Mouse (Mus musculus): ENCODE measurements around the gene 4430402I18Rik.
"Not testable (repeated sequence)": the region's sequence is repeated elsewhere in the genome, so short reads cannot be mapped to it uniquely, and the experiment has no call there.

4430402I18Rik gene

DNA sequence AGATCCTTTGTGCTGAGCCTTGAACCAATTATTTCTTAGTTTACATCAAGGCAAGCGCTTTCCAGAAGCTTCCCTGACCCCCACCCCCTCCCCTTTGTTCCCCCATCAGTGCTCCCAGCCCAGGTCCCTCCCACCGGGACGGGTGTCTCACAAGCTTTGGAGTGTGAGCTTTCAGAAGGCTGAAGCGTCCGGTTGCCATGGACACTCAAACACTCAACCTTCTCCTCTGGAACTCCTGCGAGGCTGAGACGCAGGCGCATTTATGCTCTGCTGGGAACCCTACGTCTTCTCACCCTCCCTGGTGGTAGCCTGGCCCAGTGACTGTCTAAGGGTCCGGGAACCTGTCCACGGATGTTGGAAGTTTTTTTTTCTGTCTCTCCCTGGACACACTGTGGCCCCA is at the start of gene 4430402I18Rik:
Gene 4430402I18Rik, minus strand, starts transcription at position 149 of the 400 bp plus-strand sequence.
- no peak for DNase-seq

DNA sequence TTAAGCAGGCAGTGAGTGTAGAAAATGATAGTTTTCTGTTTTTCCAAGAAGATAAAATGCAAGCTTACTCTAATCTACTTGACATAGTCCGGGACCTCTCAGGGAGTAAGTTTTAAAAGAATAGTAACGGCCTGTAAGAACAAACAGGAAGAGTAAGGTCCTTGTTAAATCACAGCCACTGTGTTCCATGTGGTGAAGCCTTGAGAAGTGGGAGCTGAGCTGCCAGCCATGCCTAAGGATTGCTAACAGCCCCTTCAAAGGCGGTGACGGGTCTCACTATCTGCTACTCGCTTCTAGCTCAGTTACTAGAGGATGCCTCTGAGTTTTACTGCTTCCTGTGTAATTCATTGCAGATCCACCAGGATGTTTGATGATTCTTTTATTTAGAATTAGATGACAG is 49.2 kb upstream of the 4430402I18Rik start:
- no peak for DNase-seq

DNA sequence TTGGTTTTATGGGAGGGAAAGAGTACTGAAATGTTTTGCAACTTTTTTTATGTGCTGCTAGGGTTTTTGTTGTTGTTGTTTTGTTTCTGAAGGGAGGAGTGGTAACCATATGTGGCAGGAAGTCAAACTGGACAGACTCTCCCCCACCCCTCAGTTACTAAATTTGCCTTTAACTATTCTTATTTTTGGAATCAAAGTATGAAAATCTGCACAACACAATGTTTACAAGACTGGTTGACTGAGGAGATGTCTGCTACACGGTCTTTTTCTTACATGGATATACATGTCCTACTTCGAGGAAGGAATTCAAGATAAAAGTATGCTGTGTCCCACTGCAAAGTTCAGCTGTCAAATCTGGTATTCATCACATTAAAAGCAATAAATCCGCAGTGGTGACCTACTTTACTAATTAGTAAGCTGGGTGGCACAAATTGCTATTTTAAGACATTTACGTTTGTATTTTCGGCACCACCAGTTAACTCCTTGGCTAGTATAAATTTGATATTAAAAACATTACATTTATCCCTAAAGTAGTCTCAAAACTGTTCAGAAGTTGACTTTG is 48.7 kb upstream of the 4430402I18Rik start:
- DNase-seq = no peak

DNA sequence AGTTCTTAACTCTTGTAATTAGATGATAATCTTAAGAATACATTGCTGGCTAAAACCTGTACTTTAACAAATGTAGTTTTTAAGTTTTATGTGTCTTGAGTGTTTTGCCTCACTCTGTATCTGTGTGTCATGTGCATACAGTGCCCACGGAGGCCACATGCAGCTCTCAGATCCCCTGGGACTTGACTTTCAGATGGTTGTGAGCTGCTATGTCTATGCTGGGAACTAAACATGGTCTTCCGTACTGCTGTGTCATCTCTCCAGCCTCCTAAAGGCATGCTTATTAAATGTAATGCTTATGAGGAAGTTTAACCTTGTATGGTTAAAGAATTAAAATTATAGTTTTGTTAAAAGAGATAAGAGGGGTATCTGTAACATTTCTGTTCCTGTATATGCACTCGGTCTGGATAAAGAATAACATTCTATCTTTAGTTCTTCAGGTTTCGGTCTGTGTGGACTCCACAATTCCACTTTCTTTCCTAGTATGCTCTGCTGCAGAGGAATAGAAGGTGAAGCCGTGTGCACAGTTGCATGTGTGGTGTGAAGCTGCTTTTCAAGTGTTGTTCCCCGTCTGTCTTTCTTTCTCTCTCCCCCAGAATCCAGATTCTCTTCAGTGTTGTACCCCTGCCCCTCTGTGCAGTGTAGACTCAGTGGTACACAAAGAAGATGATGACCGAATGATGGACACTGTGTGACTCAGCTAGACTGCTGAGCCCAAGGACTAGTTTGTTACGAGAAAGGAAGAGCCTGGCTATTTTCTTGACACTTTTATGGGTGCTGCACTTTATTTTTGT is 48.0 kb upstream of the 4430402I18Rik start:
- DNase-seq = no peak

DNA sequence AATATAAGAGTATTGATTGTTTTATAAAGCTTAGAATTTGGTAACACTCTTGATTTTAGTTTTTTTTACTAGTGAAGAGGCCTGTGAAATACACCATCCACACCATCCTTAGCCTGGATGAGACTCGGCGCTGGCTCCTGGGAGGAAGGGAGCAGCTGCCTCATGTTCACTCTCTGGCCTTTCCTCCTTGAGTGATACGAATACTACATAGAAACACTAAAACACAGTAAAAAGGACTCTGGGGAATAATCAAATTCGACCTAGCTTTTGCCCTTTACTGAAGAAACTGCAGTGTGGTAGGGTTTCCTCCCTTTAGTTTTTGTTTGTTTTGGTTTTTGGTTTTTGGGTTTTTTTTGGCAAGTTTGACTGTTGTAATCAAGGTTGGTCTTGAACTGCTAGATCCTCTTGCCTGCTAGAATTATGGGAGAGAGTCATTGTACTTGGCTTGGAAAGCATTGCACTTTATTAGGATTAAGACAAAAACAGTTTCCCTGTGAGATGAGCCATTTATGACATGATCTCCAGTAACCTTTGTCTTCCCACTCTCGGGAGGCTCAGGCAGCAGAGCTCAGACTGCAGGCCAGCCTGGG is 47.0 kb upstream of the 4430402I18Rik start:
- no peak for DNase-seq

DNA sequence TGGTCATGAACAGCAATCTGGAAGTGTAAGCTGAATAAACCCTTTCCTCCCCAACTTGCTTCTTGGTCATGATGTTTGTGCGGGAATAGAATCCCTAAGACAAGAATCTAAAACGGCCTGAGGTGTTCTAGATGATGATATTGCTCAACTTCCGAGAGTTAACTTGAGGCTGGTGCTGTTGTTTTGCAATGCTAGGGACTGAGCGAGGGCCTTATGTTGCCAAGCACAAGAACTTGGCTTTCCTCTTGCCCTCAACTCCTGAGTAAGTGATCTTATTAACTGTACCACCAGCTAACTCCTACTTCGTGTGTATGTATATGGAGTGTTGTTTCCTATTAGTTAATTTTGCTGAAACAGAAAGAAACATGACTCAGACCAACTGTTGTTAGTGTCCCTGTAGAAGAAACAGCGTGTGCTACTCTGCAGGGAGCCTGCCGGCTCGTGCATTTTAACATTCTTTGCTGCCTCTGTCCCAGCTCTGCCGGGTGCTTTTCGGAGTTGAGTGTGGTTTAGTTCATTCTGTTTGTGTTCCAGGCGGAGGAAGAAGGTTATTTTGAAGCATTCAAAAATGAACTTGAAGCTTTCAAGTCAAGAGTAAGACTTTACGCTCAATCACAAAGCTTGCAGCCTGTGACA is 43.9 kb upstream of the 4430402I18Rik start:
- no peak for DNase-seq

DNA sequence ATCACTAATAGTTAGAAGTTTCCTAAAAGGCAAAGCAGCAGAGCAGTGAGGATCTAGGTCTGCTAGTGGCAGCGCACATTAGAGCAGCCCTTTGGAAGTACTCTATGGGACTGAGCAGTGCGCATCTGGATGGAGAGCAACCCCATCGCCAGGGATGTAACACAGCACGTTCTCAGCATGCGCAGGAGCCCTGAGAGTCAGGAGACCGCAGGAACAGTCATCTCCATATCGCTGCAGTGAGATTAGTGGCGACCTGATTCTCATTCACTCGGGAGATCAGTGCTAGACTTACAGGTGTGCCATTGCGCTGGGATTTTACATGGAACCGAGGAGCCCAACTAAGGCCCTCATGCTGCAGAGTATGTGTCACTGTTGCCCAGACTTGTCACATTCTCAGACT is 41.4 kb upstream of the 4430402I18Rik start:
- no peak for DNase-seq

DNA sequence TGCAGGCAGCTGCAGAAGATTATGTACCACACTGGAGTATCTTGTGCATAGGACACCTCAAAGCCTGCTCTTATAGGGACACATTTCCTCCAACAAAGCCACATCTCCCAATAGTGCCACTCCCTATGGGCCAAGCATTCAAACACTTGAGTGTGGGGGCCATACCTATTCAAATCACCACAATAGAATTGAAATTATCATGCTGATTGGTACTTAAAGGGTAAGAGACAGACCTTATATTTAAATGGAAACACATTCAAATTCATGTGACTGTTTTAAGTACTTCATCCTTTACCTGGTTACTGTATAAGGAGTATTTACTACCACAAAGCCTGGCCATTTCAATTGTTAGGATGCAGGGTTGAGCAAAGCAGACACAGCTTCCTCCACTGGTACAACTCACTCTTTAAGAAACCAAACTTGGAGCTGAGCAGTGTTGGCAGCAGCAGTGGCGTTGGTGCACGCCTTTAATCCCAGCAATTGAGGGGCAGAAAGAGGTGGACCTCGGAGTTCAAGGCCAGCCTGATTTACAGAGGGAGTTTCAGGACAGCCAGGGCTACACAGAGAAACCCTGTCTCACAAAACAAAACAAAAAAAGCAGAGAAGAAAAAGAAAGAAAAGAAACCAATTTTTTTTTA is 40.6 kb upstream of the 4430402I18Rik start:
- DNase-seq = no peak

DNA sequence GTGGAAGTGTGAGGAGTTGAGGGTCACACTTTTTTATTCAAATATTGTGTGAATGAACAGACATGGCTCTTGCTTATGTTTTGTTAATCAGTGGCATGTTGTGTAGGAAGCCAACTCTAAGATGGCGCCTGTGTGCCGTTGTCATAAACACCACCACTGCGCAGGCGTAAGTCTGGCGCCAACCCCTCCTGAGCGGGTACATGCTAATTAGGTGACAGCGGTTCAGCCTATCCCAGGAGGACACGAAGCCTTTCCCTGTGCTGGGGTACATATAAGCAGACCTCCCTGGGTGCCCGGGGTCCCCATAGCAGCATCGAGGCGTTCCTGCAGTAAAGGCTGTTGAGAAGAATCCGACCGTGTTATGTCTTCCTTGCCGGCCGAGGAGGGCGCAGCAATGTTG is 32.7 kb upstream of the 4430402I18Rik start:
- not testable (repeated sequence) for DNase-seq

DNA sequence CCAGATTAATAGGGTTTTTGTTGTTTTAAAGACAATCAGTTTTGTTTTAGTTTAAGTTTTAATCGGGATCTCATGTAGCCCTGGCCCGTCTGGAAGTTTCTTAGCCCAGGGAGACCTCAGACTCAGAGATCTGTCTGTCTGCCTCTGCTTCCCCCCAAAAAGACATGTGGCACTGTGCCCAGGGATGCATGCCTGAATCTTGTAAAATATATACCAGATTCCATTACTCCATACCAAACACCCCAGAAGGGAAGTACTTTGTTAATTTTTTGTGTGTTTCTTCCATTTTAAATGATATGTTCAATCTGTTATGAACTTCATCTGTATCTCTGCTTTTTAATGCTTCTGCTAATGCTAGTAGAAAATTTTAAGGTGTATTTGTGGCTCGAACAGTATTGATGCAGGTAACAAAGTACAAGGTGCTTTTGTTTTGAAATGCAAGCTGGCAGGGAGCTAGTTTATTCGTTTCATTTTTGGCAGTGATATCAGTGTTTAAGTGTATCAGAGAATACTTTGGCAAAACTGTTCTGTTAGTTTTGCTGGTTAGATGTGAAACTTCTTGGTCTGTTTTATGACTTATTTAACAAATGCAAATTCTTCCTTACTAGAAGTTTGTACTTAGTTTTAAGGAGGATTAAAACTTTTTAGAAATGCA is 30.5 kb upstream of the 4430402I18Rik start:
- no peak for DNase-seq

DNA sequence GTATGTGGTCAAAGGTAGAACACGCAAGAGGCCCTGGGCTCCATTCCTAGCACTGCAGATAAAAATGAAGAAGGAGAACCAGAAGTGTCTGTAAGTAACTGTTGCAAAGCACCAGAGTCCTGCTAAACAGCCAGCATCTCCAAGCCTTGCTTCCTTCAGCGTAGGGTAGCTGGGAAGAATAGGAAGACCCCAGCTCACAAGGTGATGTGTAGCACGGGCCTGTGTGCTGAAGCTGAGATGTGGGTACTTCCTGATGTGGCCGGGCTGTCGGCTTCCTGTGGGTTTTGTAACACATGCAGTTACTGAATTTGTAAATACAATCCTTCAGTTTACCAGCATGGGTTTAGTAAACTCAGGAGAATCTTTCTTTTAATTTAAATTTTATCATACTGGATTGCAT is 27.8 kb upstream of the 4430402I18Rik start:
- no peak for DNase-seq

DNA sequence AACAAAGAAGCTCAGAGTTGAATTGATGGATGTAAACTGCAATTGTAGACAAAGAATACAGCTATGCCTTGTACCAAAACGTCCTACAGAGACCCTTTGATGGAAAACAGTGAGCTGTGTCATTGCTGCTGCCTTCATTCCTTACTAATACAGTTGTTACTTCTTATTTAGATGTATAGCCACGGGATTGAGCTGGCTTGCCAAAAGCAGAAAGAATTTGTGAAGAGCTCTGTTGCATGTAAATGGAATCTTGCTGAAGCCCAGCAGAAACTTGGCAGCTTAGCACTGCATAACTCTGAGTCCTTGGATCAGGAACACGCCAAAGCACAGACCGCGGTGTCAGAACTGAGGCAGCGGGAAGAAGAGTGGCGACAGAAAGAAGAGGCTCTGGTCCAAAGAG is 27.3 kb upstream of the 4430402I18Rik start:
- DNase-seq = no peak

DNA sequence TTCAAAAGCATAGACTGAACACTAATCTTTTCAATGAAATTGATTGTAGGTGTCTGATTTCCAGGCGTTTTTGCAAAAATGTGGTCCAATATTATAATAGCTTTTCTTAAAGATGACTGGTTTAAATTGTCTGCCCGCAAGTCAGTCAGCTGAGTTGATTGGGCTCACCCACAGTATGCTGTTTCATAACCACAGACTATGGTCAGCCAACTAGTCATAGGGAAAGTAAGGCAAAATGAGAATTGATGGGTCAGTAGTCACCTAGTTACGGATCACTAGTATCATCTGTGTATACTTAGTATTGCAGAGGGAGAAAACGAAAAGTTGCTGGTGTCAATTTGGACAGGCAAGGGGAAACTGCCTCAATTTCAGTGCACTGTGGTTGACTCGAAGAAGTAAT is 23.8 kb upstream of the 4430402I18Rik start:
- no peak for DNase-seq

DNA sequence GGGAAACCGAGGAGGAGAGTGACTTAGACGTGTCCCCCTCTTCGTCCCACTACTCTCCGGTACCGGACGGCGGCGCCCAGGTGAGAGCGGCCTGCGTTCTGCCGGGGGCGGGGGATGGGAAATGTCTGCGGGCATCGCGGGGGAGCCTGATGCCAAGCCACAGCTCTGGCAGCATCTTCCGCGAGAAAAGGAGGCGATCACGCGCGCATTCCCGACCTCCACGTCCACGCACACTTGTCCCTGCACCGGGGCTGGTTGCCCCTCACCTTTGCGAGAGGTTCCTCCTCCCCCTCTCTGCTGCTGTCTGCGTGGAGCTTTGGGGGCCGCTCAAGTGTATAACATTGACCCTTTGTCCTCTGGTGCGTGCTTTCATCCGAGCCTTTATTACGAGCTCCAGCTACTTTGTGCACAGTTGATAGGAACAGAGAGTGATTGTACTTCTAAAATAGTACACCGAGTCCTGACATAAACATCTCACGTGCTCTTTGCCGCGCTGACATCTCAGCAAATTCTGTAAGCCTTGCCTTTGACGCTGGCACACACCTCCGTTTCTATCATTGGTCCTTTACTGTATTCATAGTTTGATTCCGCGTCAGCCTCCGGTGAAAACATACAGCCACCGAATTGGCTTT is 23.1 kb upstream of the 4430402I18Rik start:
- no peak for DNase-seq

DNA sequence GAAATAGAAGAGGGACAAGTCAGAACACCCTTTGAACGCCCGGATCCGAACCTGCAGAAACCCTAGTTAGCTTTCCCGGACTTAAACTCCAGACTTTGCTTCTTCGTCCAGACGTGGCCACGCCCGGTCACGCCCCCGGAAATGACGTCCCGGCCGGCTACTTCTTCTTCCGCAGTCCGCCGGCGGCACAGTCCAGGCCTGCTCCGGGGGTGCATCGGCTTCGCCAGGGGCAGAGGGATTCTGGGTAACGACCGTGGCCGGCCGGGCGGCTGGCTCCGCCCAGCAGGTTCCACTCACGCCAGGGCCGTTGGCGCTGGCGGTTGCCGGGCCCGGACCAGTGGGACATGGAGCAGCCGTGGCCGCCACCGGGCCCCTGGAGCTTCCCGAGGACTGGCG is 22.6 kb upstream of the 4430402I18Rik start, which contains the start of gene Cdc37l1:
Gene Cdc37l1, plus strand, starts transcription at position 159 of the 396 bp plus-strand sequence.
- peak; percentile 99 for DNase-seq

DNA sequence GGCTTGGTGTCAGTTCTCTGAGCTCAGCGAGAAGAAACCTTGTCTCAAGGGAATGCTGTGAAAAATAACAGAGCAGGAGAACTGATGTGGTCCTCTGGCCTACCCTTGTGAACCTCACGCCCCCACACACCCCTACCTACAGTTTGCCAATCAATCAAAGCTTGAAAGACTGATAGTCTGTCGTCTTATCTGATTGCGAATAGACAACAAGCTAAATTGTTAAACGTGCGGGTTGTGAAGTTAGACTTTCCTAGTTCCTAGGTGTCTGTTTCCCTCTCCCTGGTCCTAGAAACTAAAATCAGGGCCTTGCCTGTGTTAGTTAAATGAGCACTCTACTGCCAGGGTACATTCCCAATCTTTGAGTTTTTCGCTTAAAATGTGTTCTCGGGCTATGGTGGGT is 21.9 kb upstream of the 4430402I18Rik start:
- peak in 1 of 2 experiments; percentile 18 for DNase-seq

DNA sequence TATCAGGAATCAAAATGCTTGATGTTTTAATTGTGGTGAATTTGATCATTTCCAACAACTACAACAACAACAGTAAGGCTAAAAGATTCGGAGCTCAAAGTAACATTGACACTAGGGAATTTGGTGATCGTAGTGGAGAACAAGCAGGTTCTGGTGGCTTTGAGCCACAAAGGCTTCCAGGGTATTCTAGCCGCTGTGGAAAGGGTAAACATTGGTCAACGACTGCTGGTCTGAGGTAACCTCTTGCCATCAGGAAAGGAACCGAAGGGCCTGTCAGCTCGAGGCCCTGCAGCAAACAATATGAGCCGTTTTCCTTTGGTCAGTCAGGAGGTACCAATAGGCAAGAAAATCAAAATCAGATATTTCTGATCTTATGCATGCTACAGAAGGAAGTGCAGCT is 15.0 kb upstream of the 4430402I18Rik start:
- no peak for DNase-seq

DNA sequence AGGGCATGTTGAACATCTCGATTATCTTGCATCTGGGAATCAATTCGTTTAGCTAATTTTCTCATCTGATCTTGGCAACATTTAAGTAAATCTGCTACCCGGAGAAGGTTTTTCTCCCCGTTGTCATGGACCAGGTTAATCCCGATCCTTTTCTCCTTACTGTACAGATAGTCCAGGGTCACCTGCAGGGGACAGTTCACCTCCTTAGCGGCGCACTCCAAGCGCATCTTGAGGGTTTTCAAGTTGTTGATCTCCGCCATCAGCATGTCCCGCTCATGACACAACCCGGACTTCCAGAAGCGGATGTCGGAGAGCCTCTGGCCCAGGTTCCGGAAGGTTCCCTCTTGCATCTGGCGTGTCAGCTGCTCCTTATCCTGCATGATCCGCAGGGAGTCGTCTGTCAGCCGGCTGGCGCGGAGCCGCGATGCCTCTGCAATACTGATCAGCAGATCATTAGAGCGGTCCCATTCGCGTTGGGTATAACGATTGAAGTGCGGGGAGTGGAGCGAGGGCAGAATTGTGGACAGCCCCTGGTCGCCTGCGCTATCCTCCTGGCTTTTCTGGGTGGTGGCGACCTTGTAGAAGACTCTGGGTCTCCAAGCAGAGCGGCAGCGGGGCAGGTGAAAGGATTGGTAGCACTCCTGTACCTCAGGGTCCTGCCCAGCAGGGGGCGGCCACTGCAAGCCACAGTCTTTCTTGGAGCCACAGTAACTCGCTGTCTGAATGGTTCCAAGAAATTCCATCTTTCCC is 7.4 kb upstream of the 4430402I18Rik start:
- DNase-seq = peak; percentile 86

DNA sequence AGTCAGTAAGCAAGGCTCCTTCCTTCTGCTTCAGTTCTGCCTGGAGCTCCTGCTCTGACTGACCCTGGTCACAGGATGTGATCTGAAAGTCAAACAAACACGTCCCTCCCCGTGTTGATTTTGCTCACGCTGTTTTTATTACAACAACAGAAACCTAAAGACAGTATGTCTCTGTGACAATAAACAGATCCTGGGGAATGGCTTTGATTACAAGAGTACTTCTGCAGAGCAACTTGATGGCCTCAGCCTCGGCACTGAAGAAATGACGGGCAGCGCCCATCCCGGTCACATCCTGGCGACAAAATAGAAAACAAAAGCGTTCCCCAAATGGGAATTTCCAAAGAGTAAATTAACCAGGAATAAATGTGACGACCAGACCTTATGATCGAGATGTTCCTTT is 2.7 kb upstream of the 4430402I18Rik start:
- no peak for DNase-seq

DNA sequence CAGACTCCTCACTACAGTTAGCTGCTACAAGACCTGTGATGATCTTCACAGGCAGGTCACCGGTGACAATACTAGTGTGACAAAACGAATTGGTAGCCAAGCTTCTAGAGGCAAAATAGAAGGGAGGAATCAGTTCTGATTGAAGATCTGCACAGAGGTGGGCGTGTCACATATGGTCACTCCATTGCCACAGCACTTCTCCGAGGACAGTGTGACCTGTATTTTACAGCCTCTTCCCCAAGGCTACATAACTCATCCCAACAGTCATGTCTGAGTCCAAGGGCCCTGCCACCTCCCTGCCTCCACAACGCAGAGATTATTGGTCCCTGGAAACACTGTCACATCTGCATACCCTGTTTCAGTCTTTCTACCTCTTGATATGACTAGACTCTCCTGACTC is 1.6 kb upstream of the 4430402I18Rik start:
- no peak for DNase-seq

DNA sequence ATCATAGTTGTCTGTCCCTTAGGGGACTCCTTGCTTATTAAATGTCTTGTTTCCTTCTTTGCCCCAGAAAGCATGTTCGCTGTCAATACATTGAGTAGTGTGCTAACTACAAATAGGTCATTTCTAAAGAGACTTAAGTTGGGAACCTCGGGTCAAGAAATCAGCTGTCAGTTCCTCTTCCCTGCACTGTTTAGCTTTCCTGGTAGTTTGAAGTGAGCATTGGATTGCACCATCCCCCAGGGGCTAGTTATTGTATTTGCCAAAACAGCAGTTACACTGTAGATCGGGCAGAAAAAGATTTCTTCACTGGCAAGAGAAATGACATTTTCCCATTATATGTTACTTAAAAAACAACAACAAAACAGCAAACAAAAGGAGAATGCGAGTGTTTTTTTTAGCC is 578 bp upstream of the 4430402I18Rik start:
- DNase-seq = no peak

DNA sequence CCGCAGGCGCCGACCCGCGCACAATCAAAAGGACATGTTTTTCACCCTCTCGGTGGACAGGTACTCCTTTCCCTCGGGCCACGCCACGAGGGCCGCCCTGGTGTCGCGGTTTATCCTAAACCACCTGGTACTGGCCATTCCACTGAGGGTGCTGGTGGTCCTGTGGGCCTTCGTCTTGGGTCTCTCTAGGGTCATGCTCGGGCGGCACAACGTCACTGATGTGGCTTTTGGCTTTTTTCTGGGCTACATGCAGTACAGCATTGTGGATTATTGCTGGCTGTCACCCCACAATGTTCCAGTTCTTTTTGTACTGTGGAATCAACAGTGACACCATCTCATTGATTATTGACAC is 3.1 kb downstream of the 4430402I18Rik start:
- DNase-seq = no peak
